11 mouse cellular contexts compared by ENCODE assay signal in genomic region chr8:45579714-45580543, GRCm38 (mm10).
DNase-seq lines count a peak whose midpoint lies in the region; ATAC-seq lines count a peak whose summit lies in the region.
"Had no signal": no experiment of that assay in that cellular context is flagged by ENCODE, and none has a peak within 500 bp of the region (broad histone marks: within the 10 kb centered on the region; RNA-seq: fewer than 3 reads in every experiment).

No protein-coding gene starts in this region.

- H3K9ac ChIP-seq in forebrain, embryonic 15.5 days (replicated peaks), result no peak overlapping the region
- 0 out of 2 replicates have a peak overlapping the region, but pooled peaks have one; percentile 31 for H3K9ac ChIP-seq in heart, embryonic 14.5 days (ENCODE audit: low read length)
- H3K9ac ChIP-seq: liver, embryonic 12.5 days had no signal

- H3K27ac ChIP-seq in forebrain, embryonic 15.5 days (replicated peaks), result no peak overlapping the region
- H3K27ac ChIP-seq in forebrain, embryonic 10.5 days, result no peak overlapping the region
- H3K27ac ChIP-seq in heart, embryonic 14.5 days (replicated peaks in 1 of 2; ENCODE audit: control insufficient read depth in 1 of 2, insufficient read depth in 1 of 2, low read depth in 2 of 2, low read length in 2 of 2), result peak overlapping the region; percentile 85 to 91
- H3K27ac ChIP-seq: liver, embryonic 12.5 days had no signal

- H3K4me2 ChIP-seq in forebrain, embryonic 15.5 days (replicated peaks), result no peak overlapping the region
- peak overlapping the region; percentile 28 for H3K4me2 ChIP-seq in heart, embryonic 14.5 days (ENCODE audit: low read length)
- H3K4me2 ChIP-seq: liver, embryonic 12.5 days had no signal

- no peak overlapping the region for H3K4me3 ChIP-seq in forebrain, embryonic 15.5 days
- no peak overlapping the region for H3K4me3 ChIP-seq in forebrain, embryonic 10.5 days
- no peak overlapping the region for H3K4me3 ChIP-seq in heart, embryonic 14.5 days (ENCODE audit: control insufficient read depth in 1 of 2, insufficient read depth in 1 of 2, low read depth in 1 of 2, low read length in 2 of 2)
- H3K4me3 ChIP-seq: liver, embryonic 12.5 days had no signal

- ATAC-seq in forebrain, embryonic 15.5 days (replicated peaks), result peak; percentile 23; the same call in 1 of the 2 replicates
- ATAC-seq in heart, embryonic 14.5 days (ENCODE audit: insufficient number of reproducible peaks, insufficient read depth, low FRiP score, low read depth), result peak; percentile 76
- ATAC-seq: intestine, embryonic 16.5 days; liver, embryonic 12.5 days had no signal

- DNase-seq in forebrain, embryonic 10.5 days (ENCODE audit: extremely low spot score, low spot score), result no peak
- peak; percentile 50 for DNase-seq in urinary bladder, postnatal 14 days (ENCODE audit: low spot score)
- DNase-seq in urinary bladder, adult 2 months (ENCODE audit: low spot score), result no peak
- no peak for DNase-seq in embryo, embryonic 9.5 days (ENCODE audit: extremely low spot score)
- DNase-seq in right cerebral cortex, postnatal 25 days, result no peak
- no peak for DNase-seq in MN1 (ENCODE audit: low spot score)
- DNase-seq: cerebellum, adult 18-20 months had no signal

- no peaks in the 10 kb centered on the region for H3K36me3 ChIP-seq in forebrain, embryonic 15.5 days
- H3K36me3 ChIP-seq in forebrain, embryonic 10.5 days (replicated peaks), result no peaks in the 10 kb centered on the region
- no peaks in the 10 kb centered on the region for H3K36me3 ChIP-seq in heart, embryonic 14.5 days (ENCODE audit: control insufficient read depth, insufficient read depth, low read length)
- H3K36me3 ChIP-seq: liver, embryonic 12.5 days had no signal

- H3K4me1 ChIP-seq in forebrain, embryonic 15.5 days, result no peaks in the 10 kb centered on the region
- H3K4me1 ChIP-seq in forebrain, embryonic 10.5 days, result no peaks in the 10 kb centered on the region
- peaks cover 18 to 27% of the 10 kb centered on the region in 2 experiments for H3K4me1 ChIP-seq in heart, embryonic 14.5 days (ENCODE audit: control insufficient read depth in 2 of 2, insufficient read depth in 2 of 2, low read length in 2 of 2)
- H3K4me1 ChIP-seq: liver, embryonic 12.5 days had no signal

- H3K27me3 ChIP-seq in forebrain, embryonic 15.5 days, result no peaks in the 10 kb centered on the region
- H3K27me3 ChIP-seq in forebrain, embryonic 10.5 days (ENCODE audit: poor library complexity, severe bottlenecking), result no peaks in the 10 kb centered on the region
- H3K27me3 ChIP-seq in heart, embryonic 14.5 days (ENCODE audit: control insufficient read depth, insufficient read depth, low read length), result no peaks in the 10 kb centered on the region
- H3K27me3 ChIP-seq: liver, embryonic 12.5 days had no signal

- no peaks in the 10 kb centered on the region for H3K9me3 ChIP-seq in forebrain, embryonic 15.5 days
- H3K9me3 ChIP-seq in forebrain, embryonic 10.5 days, result no peaks in the 10 kb centered on the region
- H3K9me3 ChIP-seq in heart, embryonic 14.5 days (ENCODE audit: control insufficient read depth, low read length), result no peaks in the 10 kb centered on the region
- H3K9me3 ChIP-seq: liver, embryonic 12.5 days had no signal

- 79% methylated on average over 7 of the region's 7 CpGs for WGBS in forebrain, embryonic 15.5 days
- 83% methylated on average over 7 of the region's 7 CpGs for WGBS in forebrain, embryonic 10.5 days
- 18% methylated on average over 7 of the region's 7 CpGs for WGBS in heart, embryonic 14.5 days

Comparison
In these comparisons a context has a peak if more than half of its experiments do, and no peak if none do; other contexts are left out.
1. H3K27ac ChIP-seq: peak in heart, embryonic 14.5 days (2 of 2); none in forebrain, embryonic 15.5 days (single experiment) and forebrain, embryonic 10.5 days (single experiment).